Mouse (Mus musculus): ENCODE measurements around the gene Wdr45.
"Not testable (repeated sequence)": the region's sequence is repeated elsewhere in the genome, so short reads cannot be mapped to it uniquely, and the experiment has no call there.

The Wdr45 gene

DNA sequence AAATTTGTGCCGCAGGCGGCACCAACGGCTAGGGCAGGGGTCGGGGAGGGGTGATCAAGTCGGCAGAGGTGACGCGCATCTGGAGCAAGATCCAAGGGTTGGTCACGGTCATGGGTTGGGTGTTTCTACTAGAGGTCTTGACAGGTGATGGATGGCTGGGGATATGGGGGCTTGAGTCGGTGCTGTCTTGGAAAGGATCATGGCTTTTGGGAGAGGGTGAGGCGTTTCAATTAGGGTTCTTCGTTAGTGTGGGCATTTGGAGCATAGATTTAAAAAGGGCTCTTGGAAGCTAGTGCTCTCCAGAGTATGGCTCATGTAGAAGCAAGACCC, 8.1 kb downstream of the Wdr45 start:
- no peak for DNase-seq

DNA sequence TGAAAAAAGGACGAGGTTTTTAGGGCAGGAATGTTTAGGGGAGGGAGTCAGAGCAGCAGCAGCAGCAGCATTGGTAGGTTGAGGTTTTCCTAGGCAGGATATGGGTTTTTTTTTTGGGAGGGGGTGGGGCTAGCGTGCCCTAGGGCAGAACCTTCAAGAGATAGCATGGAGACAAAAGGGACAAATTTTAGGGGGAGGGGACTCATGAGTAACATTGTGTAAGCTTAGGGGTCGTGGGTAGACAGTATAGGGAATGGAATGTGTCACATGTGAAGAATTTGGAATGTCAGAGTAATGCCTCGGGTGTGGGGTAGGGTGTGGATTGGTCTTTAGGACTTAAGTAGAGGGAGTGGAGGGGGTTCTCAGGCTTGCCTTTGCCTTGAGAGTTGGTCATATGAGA, 8.6 kb downstream of the Wdr45 start:
- no peak for DNase-seq

GRCm38 (mm10) chrX:7724135-7724534, 10.0 kb downstream of the Wdr45 start:
- DNase-seq, result no peak

DNA sequence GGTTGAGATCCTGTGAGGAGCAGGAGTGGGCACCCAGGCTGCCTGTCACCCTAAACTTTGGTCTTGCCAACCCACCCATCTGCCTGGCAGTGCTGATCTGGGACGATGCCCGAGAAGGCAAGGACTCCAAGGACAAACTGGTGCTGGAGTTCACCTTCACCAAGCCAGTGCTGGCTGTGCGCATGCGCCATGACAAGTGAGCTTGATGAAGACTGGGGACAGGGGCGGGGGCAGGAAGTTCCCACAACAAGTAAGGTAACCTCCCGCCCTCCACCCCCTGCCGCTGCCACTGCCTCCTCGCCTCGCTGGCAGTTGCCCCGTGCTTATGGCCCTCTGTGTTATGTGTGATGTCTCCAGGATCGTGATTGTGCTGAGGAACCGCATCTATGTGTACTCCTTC, 11.7 kb downstream of the Wdr45 start:
- DNase-seq, result no peak

DNA sequence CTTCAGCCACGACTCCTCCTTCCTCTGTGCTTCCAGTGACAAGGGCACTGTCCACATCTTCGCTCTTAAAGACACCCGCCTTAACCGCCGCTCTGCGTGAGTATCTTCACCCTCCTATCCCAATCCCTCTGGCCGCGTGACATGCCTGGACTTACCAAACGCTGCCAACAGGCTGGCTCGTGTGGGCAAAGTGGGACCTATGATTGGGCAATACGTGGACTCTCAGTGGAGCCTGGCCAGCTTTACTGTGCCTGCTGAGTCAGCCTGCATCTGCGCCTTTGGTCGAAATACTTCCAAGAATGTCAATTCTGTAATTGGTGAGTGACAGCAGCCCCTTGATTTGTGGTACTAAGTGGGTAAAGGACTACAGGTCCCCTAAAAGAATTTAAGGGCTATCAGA, 13.0 kb downstream of the Wdr45 start:
- no peak for DNase-seq

DNA sequence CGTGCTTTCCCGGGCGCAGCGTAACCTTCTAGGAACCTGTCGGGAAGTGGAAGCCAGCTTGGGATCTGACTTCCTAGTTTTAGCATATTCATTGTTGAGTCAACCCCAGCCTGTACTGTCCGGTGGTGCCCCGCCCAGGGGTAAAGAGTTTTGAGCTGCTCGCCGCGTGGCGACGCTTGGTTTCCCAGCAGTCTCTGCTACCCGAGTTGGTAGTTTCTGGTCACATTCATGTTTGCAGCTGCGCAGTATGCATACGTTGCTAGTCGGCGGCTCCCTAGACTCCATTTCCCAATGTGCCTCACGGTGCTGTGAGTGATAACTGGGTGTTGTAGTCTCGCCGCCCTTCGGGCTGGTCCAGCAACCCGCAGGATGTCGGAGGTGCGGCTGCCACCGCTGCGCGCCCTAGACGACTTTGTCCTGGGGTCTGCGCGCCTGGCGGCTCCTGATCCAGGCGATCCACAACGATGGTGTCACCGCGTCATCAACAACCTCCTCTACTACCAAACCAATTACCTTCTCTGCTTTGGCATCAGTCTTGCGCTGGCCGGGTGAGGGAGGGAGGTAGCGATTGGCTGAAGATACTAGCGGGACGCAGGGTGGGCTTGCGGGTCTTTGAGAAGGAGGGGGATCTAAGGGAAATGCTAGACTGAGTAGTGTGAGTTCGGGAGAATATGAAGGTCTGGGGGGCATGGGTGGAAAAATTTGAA, 14.2 kb downstream of the Wdr45 start, which contains the start of gene Praf2:
Gene Praf2 (plus strand): TSS at position 225 of the 707 bp plus-strand sequence.
- peak; percentile 89 for DNase-seq

- DNase-seq, result no peak
Observed at GRCm38 (mm10) chrX:7728922-7729265, 14.8 kb downstream of the Wdr45 start.

DNA sequence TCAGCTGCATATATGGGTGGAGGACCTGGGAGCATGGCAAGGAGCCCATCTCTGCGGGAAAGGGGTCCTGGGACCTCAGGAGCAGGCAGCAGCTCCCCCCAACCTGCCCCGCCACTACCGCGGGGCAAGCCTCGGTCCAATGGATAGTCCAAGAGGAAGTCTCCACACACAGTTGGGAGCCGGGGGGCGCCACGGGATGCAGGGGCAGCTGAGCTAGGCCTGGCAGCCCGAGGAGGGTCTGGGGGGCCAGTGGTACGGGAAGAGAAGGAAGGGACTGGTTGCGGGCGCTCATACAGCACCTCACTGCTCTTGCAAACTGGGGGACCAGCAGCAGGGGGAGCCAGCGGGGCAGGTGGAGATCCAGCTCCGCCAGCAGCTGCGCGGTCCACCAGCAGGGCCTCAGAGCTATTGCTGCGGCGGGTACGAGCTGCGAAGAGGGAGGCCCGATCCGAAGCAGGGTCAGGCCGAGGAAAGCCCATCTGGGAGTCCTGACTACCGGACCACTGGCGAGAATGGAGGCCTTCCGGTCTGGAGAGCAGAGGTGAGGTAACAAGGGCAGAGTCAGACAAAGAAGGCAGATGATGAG, 19.5 kb downstream of the Wdr45 start:
- DNase-seq, result peak; percentile 54

DNA sequence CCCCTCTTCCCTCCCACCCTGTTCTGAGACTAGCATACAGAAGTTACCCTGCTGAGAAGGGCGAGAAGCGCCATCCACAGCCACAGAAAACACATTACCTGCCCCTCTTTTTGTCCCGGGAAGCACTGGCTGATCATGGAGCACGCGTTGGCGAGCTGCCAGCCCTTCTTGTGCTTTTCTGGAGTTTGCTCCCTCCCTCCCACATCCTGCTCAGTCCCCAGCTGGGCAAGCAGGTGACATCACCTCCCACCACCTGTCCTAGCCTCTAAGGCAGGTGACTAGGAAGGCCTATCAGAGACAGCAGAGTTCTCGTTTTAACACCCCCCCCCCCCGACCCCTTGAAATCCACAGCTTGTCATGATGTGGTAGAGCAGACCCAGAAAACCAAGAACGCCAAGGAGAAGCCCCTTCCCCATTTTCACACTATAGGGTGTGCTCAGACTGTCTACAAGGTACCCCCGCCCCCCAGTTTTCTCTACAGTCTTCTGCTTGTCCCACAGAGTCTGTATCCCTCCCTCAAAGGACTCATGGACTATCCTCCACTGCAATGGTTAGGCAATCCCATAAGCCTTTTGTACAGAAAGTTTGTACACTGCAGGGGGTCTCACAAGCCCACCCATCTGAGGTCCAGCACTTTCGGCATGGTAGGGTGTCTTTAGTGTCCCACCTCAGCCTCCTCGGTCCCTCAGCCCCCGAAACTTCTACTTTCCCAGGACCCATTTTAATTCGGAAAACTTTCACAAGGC, 25.4 kb downstream of the Wdr45 start:
- DNase-seq, result no peak

- no peak for DNase-seq
Observed at GRCm38 (mm10) chrX:7740082-7740819, 26.1 kb downstream of the Wdr45 start.

- DNase-seq, result no peak
Observed at GRCm38 (mm10) chrX:7741103-7741502, 27.0 kb downstream of the Wdr45 start.

DNA sequence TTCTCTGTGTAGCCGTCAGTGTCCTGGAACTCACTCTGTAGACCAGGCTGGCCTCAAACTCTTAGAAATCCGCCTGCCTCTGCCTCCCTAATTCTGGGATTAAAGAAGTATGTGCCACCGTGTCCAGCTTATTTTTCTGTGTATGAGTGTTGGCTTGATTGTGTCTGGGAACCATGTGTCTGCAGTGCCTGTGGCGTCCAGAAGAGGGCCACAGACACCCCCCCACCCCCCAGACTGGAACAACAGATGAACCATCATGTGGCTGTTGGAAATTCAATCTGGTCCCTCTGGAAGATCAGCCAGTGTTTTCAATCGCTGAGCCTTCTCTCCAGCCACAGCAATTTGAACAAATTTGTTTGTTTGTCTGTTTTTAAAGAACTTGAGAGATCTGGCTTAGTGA, 29.3 kb downstream of the Wdr45 start:
- DNase-seq, result no peak

DNA sequence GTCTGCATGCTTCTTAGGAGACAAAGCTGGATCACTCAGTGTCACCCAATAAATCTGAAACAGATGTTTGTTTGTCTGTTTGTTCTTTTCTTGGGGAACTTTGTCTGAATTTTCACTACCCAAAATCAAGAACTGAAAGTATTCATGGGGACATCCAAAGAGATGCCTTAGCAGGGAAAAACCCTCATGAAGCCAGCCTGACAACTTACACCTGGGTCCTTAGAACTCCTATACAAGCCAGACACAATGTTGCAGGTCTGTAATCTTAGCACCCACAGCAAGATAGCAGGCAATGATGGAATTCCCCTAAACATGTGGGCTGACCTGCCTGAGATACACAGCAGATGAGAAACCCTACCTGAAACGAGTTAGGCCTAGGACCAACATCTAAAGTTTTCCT, 30.8 kb downstream of the Wdr45 start:
- no peak for DNase-seq

- DNase-seq, result no peak
Observed at GRCm38 (mm10) chrX:7745429-7745828, 31.3 kb downstream of the Wdr45 start.

GRCm38 (mm10) chrX:7750432-7751116, 36.4 kb downstream of the Wdr45 start, which contains the start of gene Ccdc120:
TSS of gene Ccdc120 (minus strand) at chrX:7750905.
- DNase-seq, result peak; percentile 68

- DNase-seq, result not testable (repeated sequence)
Observed at GRCm38 (mm10) chrX:7753627-7754026, 39.5 kb downstream of the Wdr45 start.

GRCm38 (mm10) chrX:7762137-7762920, 48.2 kb downstream of the Wdr45 start, which contains the start of gene Tfe3:
TSS of gene Tfe3 (plus strand) at chrX:7762560.
- DNase-seq, result peak; percentile 96

DNA sequence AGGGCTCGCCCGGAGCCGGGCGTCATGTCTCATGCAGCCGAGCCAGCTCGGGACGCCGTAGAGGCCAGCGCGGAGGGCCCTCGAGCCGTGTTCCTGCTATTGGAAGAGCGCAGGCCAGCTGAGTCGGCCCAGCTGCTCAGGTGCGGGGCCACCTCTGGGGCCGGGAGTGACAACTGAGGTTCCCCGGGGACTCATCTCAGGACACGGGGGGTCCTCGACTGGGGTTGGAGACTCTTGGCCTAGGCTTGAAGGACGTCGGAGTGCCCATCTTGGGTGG, 48.7 kb downstream of the Wdr45 start:
- DNase-seq, result no peak

- peak; percentile 54 for DNase-seq
Observed at GRCm38 (mm10) chrX:7763631-7764393, 49.7 kb downstream of the Wdr45 start.

- no peak for DNase-seq
Observed at GRCm38 (mm10) chrX:7764657-7765280, 50.6 kb downstream of the Wdr45 start.

GRCm38 (mm10) chrX:7765281-7765670, 51.1 kb downstream of the Wdr45 start:
- DNase-seq, result no peak
